Mouse (Mus musculus): ENCODE results near the gene Anxa6. TPM values are rescaled to one million over a fixed set of nuclear protein-coding genes. Genes with fewer than 3 reads are reported as not detected.

The Anxa6 gene
- polyA plus RNA-seq, 1 experiment: 93.8 TPM

GRCm38 (mm10) chr11:54929744-54930143 is 103.5 kb downstream of the Anxa6 start:
- no peak for TF ChIP-seq POLR2A (IDR thresholded peaks at IDR 0.05; ENCODE audit: extremely low read depth, insufficient read depth, low read length)
- H3K4me1 ChIP-seq (ENCODE audit: control insufficient read depth, insufficient read depth, low read length): no peaks in the 10 kb centered on the region
- H3K27ac ChIP-seq (ENCODE audit: insufficient read depth, low read length): no peak overlapping the region

DNA sequence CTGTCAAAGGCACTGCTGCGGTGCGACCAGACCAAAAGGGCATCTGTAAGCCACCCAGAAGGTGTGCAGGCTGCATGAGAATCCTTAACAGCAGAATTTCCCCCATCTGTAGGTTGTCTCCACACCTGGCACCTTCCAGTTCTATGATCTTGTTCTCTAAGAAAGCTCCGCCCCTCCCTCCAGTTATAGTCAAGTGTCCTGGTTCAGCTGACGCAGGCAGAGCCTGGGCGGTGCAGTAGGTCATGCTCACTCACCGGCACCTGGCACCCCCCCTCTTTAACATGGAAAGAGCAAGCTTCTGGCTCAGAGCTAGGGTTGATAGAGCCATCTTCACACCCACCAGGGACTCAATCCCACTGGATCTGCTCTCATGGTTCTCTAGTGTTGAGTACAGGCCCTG is 104.0 kb downstream of the Anxa6 start:
- H3K4me3 ChIP-seq (ENCODE audit: insufficient read depth, low read length): no peak overlapping the region
- TF ChIP-seq CTCF (IDR thresholded peaks at IDR 0.05; ENCODE audit: extremely low read depth, insufficient read depth, low read length) (no peak), POLR2A (IDR thresholded peaks at IDR 0.05; ENCODE audit: extremely low read depth, insufficient read depth, low read length) (no peak)
- no peaks in the 10 kb centered on the region for H3K4me1 ChIP-seq (ENCODE audit: control insufficient read depth, insufficient read depth, low read length)
- H3K27ac ChIP-seq (ENCODE audit: insufficient read depth, low read length): no peak overlapping the region

More at GRCm38 (mm10) chr11:54929744-54930143, 103.5 kb downstream of the Anxa6 start:
- no peak overlapping the region for H3K4me3 ChIP-seq (ENCODE audit: insufficient read depth, low read length)

Other genes with a start within 250 kb of the Anxa6 start
- 137 and 140 TPM in 2 replicates for gene Cdc42se2, start 245.8 kb downstream of the Anxa6 start, polyA plus RNA-seq (2012; rRNA removed)
- gene Lyrm7, start 172.5 kb downstream of the Anxa6 start, polyA plus RNA-seq (2012; rRNA removed): 24.4 and 25.1 TPM in 2 replicates
- 532 and 541 TPM in 2 replicates for gene Hint1, start 167.1 kb downstream of the Anxa6 start, polyA plus RNA-seq (2012; rRNA removed)
- gene Gpx3, start 131.0 kb downstream of the Anxa6 start, polyA plus RNA-seq (2012; rRNA removed): 4.1 and 5.9 TPM in 2 replicates
- 22.7 and 25.3 TPM in 2 replicates for gene Tnip1, start 70.5 kb downstream of the Anxa6 start, polyA plus RNA-seq (2012; rRNA removed)
- 0.58 and 0.72 TPM in 2 replicates for gene Ccdc69, start 44.7 kb upstream of the Anxa6 start, polyA plus RNA-seq (2012; rRNA removed)
- gene Gm2a, start 64.7 kb upstream of the Anxa6 start, polyA plus RNA-seq (2012; rRNA removed): 44.2 and 44.4 TPM in 2 replicates
- gene Slc36a3, start 118.3 kb upstream of the Anxa6 start, polyA plus RNA-seq (2012; rRNA removed): not detected in 2 replicates
- 0.53 and 0.75 TPM in 2 replicates for gene Slc36a2, start 151.6 kb upstream of the Anxa6 start, polyA plus RNA-seq (2012; rRNA removed)
- gene Slc36a1, start 170.9 kb upstream of the Anxa6 start, polyA plus RNA-seq (2012; rRNA removed): 33.5 and 35.9 TPM in 2 replicates